Mouse (Mus musculus): Measurements from ENCODE around the gene Ttc24. TPM values are rescaled to one million over a fixed set of nuclear protein-coding genes. Genes with fewer than 3 reads are reported as not detected.

The Ttc24 gene
- total RNA-seq, 2 experiments from 2014 or later: not detected

GRCm38 (mm10) chr3:88082224-88082618 lies 4.1 kb upstream of the Ttc24 start:
- DNase-seq: no peak
- intact Hi-C loops (cut with DNase I): no loop called here

- intact Hi-C loops (cut with DNase I): no loop called here
- peak; percentile 74 to 90 for DNase-seq
These were observed 3.5 kb upstream of the Ttc24 start, which contains the start of gene Iqgap3 for GRCm38 (mm10) chr3:88081345-88082223. TSS of gene Iqgap3 (plus strand) at chr3:88081971.

GRCm38 (mm10) chr3:88077441-88077840 lies 663 bp downstream of the Ttc24 start:
- intact Hi-C loops (cut with DNase I): loop anchor here (10.0 kb wide), 1 partner anchor 143 kb away; the partner anchor contains the start of genes Isg20l2 and Rrnad1
- DNase-seq: no peak

DNA sequence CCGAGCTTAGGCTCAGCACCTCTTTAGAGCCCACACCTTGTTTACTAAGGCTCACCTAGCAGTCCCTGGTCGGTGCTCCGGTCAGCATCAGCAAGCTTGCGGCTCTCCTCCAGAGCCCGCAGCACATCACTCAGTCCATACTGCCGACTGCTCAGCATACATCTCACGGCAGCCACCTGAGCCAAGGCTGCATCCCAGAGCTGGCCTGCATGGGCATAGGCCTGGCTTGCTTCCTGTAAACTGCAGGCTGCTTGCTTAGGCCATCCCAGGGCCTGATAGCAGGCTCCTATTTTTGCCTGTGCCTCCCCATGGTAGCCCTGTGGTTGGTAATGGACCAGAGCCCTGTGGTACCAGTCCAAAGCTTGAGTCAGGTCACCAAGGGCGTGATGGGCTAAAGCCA lies 3.3 kb downstream of the Ttc24 start:
- intact Hi-C loops (cut with DNase I): loop anchor here (10.0 kb wide), 1 partner anchor 140 kb away; the partner anchor contains the start of genes Isg20l2 and Rrnad1
- DNase-seq: no peak

DNA sequence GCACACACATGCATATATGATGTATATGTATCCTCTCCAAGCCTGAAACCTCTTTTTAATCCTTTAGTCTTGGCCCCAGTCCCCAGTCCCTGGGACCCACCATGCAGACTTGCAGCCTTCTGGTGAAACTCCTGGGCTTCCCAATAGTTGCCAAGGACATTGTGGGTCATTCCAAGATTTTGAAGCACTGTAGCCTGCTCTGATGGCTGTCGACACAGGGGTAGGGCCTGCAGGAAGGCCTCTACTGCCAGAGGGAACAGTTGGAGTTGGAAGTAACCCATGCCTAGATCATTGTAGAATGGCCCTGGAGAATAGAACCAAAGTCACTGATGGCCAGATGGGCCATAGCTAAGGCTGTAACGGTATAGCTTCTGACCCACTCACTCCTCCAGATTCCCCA lies 3.8 kb downstream of the Ttc24 start:
- intact Hi-C loops (cut with DNase I): loop anchor here (10.0 kb wide), 1 partner anchor 140 kb away; the partner anchor contains the start of genes Isg20l2 and Rrnad1

DNA sequence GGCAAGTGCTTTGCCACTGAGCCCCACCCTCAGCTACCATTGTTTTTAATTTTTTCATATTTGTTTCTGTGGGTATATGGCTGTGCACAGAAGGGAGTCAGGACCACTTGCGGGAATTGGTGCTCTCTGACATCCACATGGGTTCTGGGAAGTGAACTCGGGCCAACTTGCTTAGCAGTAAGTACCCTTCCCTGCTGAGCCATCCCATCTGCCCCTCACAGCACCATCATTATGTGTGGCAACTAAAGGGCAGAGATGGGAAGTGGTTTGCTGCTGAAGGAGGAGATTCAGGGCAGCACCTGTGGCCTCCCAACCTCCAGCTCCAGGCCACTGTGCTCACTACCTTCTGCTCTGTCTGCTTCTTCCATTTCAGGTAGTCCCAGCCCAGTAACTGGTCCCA lies 4.5 kb downstream of the Ttc24 start:
- intact Hi-C loops (cut with DNase I): loop anchor here (10.0 kb wide), 1 partner anchor 139 kb away; the partner anchor contains the start of genes Isg20l2 and Rrnad1
- DNase-seq: no peak

More for the DNA sequence above, 3.8 kb downstream of the Ttc24 start:
- DNase-seq: no peak

- peak; percentile 80 to 86 for DNase-seq
These were observed 6.3 kb downstream of the Ttc24 start for GRCm38 (mm10) chr3:88071783-88072182.

GRCm38 (mm10) chr3:88068386-88068785 lies 9.7 kb downstream of the Ttc24 start:
- intact Hi-C loops (cut with DNase I): loop anchor here (1.0 kb wide), 1 partner anchor 56 kb away; no protein-coding TSS in a partner anchor
- no peak for DNase-seq

More at GRCm38 (mm10) chr3:88071783-88072182, 6.3 kb downstream of the Ttc24 start:
- intact Hi-C loops (cut with DNase I): loop anchor here (1.0 to 10.0 kb wide), 2 partner anchors 61 to 137 kb away; partner anchors contain the start of genes Isg20l2 and Rrnad1

- intact Hi-C loops (cut with DNase I): no loop called here
- DNase-seq: peak; percentile 79 to 80
These were observed 20.0 kb downstream of the Ttc24 start, which contains the start of gene Naxe for GRCm38 (mm10) chr3:88057902-88058696. TSS of gene Naxe (minus strand) at chr3:88058495.

DNA sequence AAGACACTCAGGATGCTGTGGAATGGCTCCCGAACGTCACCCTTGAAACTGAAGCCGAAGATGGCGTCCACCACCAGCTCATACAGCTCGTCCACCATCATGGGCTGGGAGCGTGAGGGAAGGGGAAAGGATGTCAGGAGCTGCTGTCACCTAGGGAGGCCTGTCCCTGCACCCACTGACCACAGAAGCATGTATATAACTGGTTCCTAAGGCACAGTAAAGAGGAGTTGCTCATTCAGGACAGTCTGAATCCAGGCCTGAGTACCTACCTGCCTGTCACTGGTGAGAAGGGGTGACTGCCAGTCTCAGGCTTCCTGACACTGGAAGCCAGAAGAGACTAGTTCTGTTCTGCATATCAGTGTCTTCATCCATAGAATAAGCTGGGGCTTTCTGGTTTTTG lies 21.1 kb downstream of the Ttc24 start:
- no peak for DNase-seq
- intact Hi-C loops (cut with DNase I): no loop called here

DNA sequence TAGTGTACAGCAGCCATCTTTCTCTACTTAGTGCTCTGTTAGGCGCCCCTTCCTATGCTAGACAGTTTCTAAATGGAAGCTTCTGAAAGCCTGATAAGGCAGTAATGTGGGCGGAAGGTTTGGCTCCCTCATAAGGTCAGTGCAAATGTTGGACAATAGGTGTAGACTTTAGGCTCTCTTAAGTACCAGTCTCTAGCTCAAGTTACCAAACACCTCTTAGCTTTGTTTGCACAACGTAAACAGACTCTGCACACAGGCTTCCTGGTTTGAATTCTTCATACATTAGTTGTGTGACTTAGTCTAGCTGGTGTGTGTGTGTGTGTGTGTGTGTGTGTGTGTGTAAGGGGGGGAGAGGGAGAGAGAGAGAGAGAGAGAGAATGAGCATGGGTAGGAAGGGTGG lies 28.6 kb downstream of the Ttc24 start:
- intact Hi-C loops (cut with DNase I): no loop called here
- DNase-seq: no peak

DNA sequence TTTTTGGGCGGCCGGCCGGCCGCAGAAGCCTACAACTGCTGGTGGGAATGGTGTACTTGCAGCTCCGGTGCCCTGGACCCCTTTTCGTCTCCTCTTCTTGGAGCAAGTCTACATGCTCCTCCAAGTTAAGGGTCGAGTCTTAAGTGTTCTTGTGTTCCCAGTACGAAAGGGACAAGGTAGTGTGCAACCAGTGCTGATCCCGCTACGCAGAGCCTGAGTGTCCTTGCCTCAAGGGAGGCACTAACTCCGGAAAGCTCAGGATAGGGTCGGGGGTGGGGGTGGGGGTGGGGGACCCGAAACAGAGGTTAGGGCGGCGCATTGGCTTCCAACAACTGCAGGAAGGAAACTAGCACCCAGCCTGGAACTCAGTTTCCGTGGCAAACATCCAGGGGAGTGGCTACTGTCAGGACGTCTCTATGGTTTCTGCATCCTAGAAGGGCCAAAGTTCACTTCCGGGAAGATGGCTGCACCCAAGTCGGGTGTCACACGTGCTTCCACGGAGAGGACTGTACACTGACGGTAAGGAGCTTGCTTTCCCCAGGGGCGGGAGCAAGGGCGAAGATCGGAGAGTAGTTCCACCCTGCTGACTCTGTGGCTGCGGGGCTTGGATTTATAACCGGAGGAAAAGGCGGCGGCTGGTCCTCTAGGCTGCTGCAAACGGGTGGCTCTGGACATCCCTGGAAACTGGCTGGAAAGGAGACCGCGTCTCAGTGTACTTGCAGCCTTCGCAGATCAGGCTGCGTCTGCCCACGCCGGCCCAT lies 35.3 kb downstream of the Ttc24 start, which contains the start of gene Gpatch4:
Gene Gpatch4 (plus strand): TSS at position 448 of the 761 bp plus-strand sequence.
- intact Hi-C loops (cut with DNase I): no loop called here

GRCm38 (mm10) chr3:88035561-88036293 lies 42.4 kb downstream of the Ttc24 start:
- DNase-seq: no peak
- intact Hi-C loops (cut with DNase I): no loop called here

More for the DNA sequence above, 35.3 kb downstream of the Ttc24 start, which contains the start of gene Gpatch4:
- DNase-seq: peak; percentile 67 to 81

DNA sequence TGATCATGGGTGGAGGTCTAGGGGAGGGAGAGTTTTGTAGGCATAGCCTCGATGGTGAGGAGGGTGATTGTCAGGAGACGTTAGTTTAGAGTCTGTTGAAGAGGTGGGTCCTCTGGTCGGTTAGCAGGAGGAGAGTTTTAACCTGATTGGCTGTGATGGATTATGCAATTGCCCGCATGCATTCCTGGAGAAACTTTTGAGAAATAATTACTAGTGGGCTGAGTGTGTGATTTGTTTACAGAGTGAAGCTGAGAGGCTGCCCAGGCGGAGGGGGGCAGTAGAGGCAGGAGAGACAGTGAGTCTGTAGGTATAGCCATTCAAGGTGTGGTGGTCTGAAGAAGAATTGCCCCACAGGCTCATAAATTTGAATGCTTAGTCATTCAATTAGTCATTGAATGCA lies 44.6 kb downstream of the Ttc24 start:
- no peak for DNase-seq
- intact Hi-C loops (cut with DNase I): no loop called here

- intact Hi-C loops (cut with DNase I): no loop called here
- no peak for DNase-seq
These were observed 47.3 kb downstream of the Ttc24 start for GRCm38 (mm10) chr3:88030608-88031395.

DNA sequence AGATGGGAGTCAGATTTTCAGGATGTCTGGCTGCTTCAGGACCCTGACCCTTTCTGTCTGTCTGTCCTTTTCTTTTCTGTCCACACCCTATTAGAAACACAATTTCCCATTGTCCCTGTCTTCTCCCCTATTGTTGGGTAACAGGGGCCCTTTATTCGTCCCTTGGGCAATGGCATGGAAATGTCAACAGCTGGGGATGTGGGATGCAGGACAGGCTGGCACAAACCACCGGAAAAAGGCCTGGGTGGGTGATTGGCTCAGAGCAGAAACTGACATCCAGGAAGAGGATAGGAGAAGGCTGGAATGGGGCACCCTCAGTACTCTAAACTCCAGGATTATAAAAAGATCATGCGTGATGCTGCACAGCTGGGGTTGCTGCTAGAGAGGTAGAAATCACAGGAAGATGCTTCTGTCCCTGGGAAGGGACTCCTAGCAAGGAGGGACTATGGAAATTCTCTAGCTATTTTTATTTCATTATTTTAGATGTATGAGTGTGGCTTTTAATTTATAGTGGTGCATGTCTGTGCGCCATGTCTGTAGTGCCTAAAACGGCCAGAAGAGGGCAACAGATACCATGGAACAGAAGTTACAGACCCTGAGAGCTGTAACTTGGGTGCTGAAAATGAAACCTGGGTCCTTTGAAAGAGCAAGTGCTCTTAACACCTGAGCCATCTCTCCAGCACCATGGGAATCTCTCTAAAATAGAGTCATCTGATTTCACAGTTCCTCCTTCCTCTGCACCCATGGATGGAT lies 50.5 kb downstream of the Ttc24 start, which contains the start of gene Hapln2:
Gene Hapln2 (minus strand): TSS at position 150 of the 753 bp plus-strand sequence.
- DNase-seq: no peak

DNA sequence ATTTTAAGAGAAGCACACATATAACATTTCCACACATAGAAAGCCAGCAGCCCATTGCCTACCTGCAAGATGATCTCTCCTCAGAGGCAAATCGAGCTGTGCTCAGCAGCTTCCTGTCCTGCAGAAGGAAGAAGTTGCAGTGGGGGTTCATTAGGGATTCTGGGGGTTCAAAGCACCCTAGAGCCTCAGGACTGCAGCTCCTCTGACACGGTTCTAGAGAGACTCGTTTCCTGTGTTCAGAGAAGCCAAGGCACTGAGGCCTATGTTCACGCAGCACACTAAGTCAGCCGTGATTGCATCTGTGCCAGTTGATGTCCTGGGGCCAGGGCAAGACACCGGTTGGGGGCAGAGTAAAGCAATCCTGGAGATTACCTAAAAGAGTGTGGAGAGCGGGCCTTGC lies 51.3 kb downstream of the Ttc24 start:
- intact Hi-C loops (cut with DNase I): loop anchor here (1.0 kb wide), 1 partner anchor 28 kb away; no protein-coding TSS in a partner anchor
- no peak for DNase-seq

More for the DNA sequence above, 50.5 kb downstream of the Ttc24 start, which contains the start of gene Hapln2:
- intact Hi-C loops (cut with DNase I): loop anchor here (1.0 kb wide), 1 partner anchor 28 kb away; no protein-coding TSS in a partner anchor

All from gastrocnemius, postnatal 36 days (tissue).